Mouse (Mus musculus) E14TG2a.4 (cell line): Measurements from ENCODE around the gene Plin4.
"Not testable (repeated sequence)": the region's sequence is repeated elsewhere in the genome, so short reads cannot be mapped to it uniquely, and the experiment has no call there.

Experiments used
- H3K27me3 ChIP-seq: 2 replicates; pipeline ENCODE4 v1.6.1; 2014; ENCODE audit warnings: low read length, control low read depth; ENCODE audit not compliant: insufficient read depth
- H3K36me3 ChIP-seq: 2 replicates; pipeline ENCODE4 v1.6.1; 2014; ENCODE audit warnings: low read length, control low read depth; ENCODE audit not compliant: insufficient read depth
- H3K4me1 ChIP-seq: replicated peaks from 2 replicates; pipeline ENCODE4 v1.6.1; 2014; ENCODE audit warnings: low read depth, low read length, control low read depth
- H3K4me3 ChIP-seq: replicated peaks from 2 replicates; pipeline ENCODE4 v1.5.1; 2014; ENCODE audit warnings: mild to moderate bottlenecking, low read length
- H3K9me3 ChIP-seq: 2 replicates; pipeline ENCODE4 v1.6.1; 2014; ENCODE audit warnings: low read length, control low read depth
- CTCF ChIP-seq: conservative IDR thresholded peaks from 2 replicates; pipeline ENCODE4 v1.5.1; 2014; ENCODE audit warnings: low read length
- NANOG ChIP-seq: IDR thresholded peaks from 2 replicates; pipeline ENCODE4 v1.6.1; 2014; ENCODE audit warnings: borderline replicate concordance, low read length, mixed read lengths
- POU5F1 ChIP-seq: IDR thresholded peaks from 2 replicates; pipeline ENCODE4 v1.6.1; 2014; ENCODE audit warnings: low read length, borderline replicate concordance

The Plin4 gene

DNA sequence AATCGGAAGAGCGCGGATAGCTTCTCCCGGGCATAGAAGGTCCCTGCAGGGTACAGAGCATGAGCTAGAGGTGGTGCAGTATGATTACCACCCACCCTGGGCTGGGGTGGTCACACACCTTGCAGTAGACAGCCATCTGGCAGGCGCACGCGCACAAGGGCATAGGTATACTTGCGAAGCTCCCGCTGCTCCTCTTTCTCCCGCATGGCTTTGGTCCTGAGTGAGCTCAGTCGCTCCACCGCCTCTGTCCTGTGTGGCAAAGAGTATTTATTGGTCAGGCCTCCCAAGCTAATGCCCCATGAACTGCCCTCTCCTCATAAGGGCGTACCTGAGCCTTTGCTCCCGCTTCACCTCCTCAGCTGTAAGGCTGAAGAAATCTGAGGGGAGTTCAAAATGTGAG lies 40.5 kb downstream of the Plin4 start:
- Histone ChIP-seq H3K9me3 (no peaks in the 10 kb centered on the region), H3K36me3 (peaks cover 95% of the 10 kb centered on the region), H3K4me1 (peaks cover 49% of the 10 kb centered on the region), H3K4me3 (peak overlapping the region; percentile 68), H3K27me3 (no peaks in the 10 kb centered on the region)
- no peak for TF ChIP-seq NANOG
- TF ChIP-seq CTCF = no peak

DNA sequence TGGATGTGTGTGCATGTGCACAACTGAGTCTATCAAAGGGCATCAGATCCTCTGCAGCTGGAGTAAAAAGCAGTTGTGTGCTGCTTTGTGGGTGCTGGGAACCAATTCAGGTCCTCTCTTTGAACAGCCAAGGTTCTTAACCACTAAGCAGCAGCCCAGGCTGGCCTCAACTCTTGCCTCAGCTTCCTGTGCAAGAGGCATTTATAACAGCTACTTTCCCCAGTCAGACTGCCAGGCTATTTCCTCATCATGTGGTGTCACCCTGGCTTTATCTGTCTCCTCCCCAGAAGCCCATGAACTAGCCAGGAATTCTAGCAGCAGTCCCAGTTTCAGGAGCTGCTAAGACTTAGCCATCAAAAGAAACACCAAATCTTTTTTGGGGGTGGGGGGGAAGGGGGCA lies 43.2 kb downstream of the Plin4 start:
- Histone ChIP-seq H3K4me1 (peaks cover 44% of the 10 kb centered on the region), H3K27me3 (no peaks in the 10 kb centered on the region), H3K36me3 (peaks cover 100% of the 10 kb centered on the region), H3K4me3 (no peak overlapping the region), H3K9me3 (no peaks in the 10 kb centered on the region)
- no peak for TF ChIP-seq NANOG
- no peak for TF ChIP-seq CTCF
- TF ChIP-seq POU5F1 = no peak

DNA sequence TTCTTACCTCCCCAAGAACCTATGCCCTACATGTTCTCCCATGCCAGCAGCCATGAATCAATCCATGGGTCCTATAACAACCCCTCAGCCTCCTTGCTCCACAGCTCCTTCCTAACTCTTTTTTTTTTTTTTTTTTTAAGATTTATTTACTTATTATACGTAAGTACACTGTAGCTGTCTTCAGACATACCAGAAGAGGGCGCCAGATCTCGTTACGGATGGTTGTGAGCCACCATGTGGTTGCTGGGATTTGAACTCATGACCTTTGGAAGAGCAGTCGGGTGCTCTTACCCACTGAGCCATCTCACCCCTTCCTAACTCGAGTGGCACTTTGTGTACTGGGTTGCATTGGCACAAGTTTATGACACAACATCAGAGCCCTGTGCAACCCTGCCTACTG lies 43.9 kb downstream of the Plin4 start:
- H3K27me3 ChIP-seq, H3K4me3 ChIP-seq, H3K9me3 ChIP-seq: not testable (repeated sequence)
- peak; percentile 40 for TF ChIP-seq CTCF
- Histone ChIP-seq H3K36me3 (peaks cover 100% of the 10 kb centered on the region), H3K4me1 (peaks cover 44% of the 10 kb centered on the region)

DNA sequence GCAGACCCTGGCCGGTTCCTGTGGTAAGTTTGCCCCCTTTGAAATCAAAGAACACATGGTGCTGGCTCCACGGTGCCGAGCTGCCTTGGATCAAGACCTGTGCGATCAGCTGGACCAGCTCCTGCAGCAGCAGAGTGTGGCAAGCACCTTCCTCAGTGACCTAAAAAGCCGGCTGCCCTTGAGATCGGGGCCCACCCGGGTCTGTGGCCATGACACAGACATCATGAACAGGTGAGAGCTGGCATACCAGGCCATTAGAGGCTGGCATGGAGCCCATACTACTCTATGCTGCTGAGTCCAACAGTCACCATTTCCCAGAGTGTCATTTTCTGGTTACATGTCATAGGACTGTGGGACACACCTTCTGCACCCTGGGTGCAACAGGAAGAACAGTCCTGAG lies 47.5 kb downstream of the Plin4 start:
- peaks cover 100% of the 10 kb centered on the region for H3K36me3 ChIP-seq
- no peak overlapping the region for H3K4me3 ChIP-seq
- TF ChIP-seq POU5F1 (no peak), NANOG (no peak), CTCF (no peak)
- H3K27me3 ChIP-seq = no peaks in the 10 kb centered on the region
- no peaks in the 10 kb centered on the region for H3K9me3 ChIP-seq
- H3K4me1 ChIP-seq = peaks cover 14% of the 10 kb centered on the region

DNA sequence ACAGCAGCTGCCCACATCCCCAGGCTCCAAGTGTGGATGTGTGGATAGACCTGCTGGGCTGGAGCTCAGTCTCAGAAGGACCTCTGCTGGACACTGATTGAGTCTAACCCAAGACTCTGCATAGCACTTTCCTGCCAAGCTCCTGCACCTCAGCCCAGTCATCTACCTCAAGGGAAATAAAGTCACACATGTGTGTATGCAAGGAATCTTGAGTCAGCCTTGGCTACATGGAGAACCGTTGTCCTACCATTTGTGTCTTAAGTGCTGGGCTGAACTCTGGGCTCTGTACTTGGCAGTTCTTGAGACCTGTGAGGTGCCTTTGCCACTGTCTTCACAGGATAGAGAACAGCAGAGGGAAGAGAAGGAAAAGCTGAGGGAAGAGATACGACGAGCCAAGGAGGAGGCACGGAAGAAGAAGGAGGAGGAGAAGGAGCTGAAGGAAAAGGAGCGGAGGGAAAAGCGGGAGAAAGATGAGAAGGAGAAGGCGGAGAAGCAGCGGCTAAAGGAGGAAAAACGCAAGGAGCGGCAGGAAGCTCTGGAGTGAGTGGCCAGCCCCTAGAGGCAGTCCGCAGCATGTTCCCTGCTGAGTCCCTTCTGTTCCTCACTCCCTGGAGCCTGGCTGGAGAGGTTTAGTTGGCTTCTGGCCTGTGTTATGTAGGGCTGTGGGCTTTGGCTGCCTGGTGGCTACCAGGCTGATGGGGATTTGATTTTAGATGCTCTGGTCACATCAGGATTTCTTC lies 52.1 kb downstream of the Plin4 start:
- H3K9me3 ChIP-seq = no peaks in the 10 kb centered on the region
- no peak overlapping the region for H3K4me3 ChIP-seq
- H3K36me3 ChIP-seq = peaks cover 96% of the 10 kb centered on the region
- TF ChIP-seq NANOG (no peak), CTCF (no peak), POU5F1 (no peak)
- H3K4me1 ChIP-seq = peaks cover 30% of the 10 kb centered on the region
- no peaks in the 10 kb centered on the region for H3K27me3 ChIP-seq

DNA sequence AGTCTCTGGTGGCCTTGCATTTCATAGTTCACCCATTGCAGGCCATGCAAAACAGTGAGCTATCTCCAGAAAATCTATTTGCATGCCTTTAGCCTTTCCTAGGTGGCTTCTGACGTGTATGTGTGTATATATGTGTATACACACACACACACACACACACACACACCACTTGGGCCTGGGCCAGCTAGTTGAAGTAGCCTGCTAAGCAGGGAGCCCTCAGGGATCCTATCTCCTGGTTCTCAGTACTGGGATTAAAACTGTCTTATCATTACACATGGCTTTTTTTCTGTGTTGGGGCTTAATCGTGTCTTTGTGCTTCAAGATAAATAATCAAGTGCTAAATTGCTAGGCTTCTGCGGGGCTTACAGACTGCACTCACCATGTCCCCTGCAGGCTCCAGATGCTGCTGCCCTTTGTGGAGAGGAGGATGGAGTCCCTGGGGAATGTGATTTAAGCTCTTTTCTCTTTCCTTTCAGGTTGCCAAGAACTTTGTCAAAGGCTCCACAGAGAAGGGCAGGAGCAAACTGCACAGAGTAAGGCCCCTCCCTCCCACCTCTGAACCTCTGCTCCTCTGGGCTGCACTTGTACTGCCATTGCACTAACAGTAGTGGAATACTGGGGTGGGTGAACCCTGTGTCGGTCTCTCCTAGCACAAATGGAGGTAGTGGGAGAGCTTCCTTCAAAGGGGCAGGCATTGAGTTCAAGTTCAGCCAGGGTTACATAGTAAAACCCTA lies 53.5 kb downstream of the Plin4 start:
- peaks cover 38% of the 10 kb centered on the region for H3K4me1 ChIP-seq
- H3K9me3 ChIP-seq = no peaks in the 10 kb centered on the region
- no peak for TF ChIP-seq POU5F1
- no peak for TF ChIP-seq NANOG
- TF ChIP-seq CTCF = no peak
- no peak overlapping the region for H3K4me3 ChIP-seq
- H3K36me3 ChIP-seq = peaks cover 96% of the 10 kb centered on the region
- H3K27me3 ChIP-seq = no peaks in the 10 kb centered on the region

DNA sequence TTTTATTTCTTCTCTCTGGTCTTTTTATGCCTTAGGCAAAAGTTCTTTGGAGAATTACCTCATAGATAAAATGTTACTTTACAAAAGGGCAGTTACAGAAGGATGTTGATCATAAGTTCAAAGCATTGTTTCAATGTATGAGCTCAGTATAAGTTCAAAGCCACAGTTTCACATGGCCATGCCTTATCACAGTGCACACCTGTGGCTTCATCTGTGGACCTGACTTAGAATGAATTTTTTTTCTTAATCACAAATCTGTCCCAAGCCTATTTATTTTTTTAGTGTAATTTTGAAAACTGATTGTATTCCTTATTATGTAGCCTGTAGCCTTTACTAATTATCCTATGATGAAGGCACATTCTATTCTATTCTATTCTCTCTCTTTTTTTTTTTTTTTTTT lies 54.7 kb downstream of the Plin4 start:
- no peak overlapping the region for H3K4me3 ChIP-seq
- TF ChIP-seq POU5F1 (no peak), CTCF (no peak), NANOG (no peak)

DNA sequence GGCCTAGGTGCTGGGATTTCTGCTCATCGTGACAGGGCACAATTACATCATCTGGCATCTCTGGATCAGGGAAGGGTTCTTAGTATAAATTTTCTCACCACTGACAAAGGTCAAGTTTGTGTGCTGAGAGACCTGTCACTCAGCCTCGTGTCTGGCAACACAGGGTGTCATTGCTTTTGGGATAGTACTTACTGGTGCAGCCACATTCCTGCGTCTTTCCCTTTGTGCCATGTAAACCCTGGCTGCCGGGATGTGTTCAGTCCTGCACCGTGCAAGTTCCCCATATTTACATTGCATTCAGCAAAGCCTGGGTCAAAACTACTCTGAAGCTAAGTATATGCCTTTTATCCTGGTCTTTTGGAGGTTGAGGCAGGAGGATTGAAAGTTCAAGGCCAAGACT lies 58.2 kb downstream of the Plin4 start:
- Histone ChIP-seq H3K4me3 (no peak overlapping the region), H3K27me3 (no peaks in the 10 kb centered on the region), H3K4me1 (peaks cover 51% of the 10 kb centered on the region), H3K36me3 (peaks cover 96% of the 10 kb centered on the region), H3K9me3 (no peaks in the 10 kb centered on the region)
- no peak for TF ChIP-seq NANOG
- no peak for TF ChIP-seq POU5F1
- TF ChIP-seq CTCF = no peak

More for the DNA sequence above, 54.7 kb downstream of the Plin4 start:
- Histone ChIP-seq H3K27me3 (no peaks in the 10 kb centered on the region), H3K9me3 (no peaks in the 10 kb centered on the region), H3K36me3 (peaks cover 96% of the 10 kb centered on the region), H3K4me1 (peaks cover 43% of the 10 kb centered on the region)
